Mouse (Mus musculus) frontal cortex, adult 2 months (tissue): ENCODE measurements at regions not wholly inside any gene's neighbourhood (a gene's known extent, or its start where the extent isn't known, plus 50 kb on each side); places are given as distances from the start of the nearest gene placed in this dataset.

Experiments
- DNase-seq, 2 experiments: peaks; one replicate each; pipeline ENCODE4 v3.0.0; 2022; ENCODE audit warnings: low spot score in 1 of 2; ENCODE audit errors: extremely low spot score in 1 of 2

- no peak for DNase-seq
Measured at GRCm38 (mm10) chr8:34505829-34506555, 394.5 kb upstream of the Gm10131 start.

- no peak for DNase-seq
Measured at GRCm38 (mm10) chr8:34505102-34505501, 393.6 kb upstream of the Gm10131 start.

- DNase-seq: no peak
Measured at GRCm38 (mm10) chr8:34502606-34503162, 391.1 kb upstream of the Gm10131 start.

GRCm38 (mm10) chr8:34499196-34499595, 387.7 kb upstream of the Gm10131 start:
- DNase-seq: peak in 1 of 2 experiments; percentile 64

GRCm38 (mm10) chr8:34496751-34497150, 385.2 kb upstream of the Gm10131 start:
- no peak for DNase-seq

GRCm38 (mm10) chr8:34495974-34496373, 384.4 kb upstream of the Gm10131 start:
- no peak for DNase-seq

GRCm38 (mm10) chr8:34488746-34489400, 377.3 kb upstream of the Gm10131 start:
- no peak for DNase-seq

- DNase-seq: no peak
Measured at GRCm38 (mm10) chr8:34486433-34487096, 375.0 kb upstream of the Gm10131 start.

GRCm38 (mm10) chr8:34485905-34486304, 374.4 kb upstream of the Gm10131 start:
- DNase-seq: no peak

GRCm38 (mm10) chr8:34485346-34485745, 373.8 kb upstream of the Gm10131 start:
- no peak for DNase-seq

- peak; percentile 26 to 94 for DNase-seq
Measured at GRCm38 (mm10) chr8:34484551-34485335, 373.2 kb upstream of the Gm10131 start.

GRCm38 (mm10) chr8:34483212-34483611, 371.7 kb upstream of the Gm10131 start:
- no peak for DNase-seq

- no peak for DNase-seq
Measured at GRCm38 (mm10) chr8:34482676-34483075, 371.1 kb upstream of the Gm10131 start.

- peak; percentile 69 to 75 for DNase-seq
Measured at GRCm38 (mm10) chr8:34480496-34480895, 369.0 kb upstream of the Gm10131 start.

- DNase-seq: no peak
Measured at GRCm38 (mm10) chr8:34478891-34479290, 367.4 kb upstream of the Gm10131 start.

- no peak for DNase-seq
Measured at GRCm38 (mm10) chr8:34478465-34478864, 366.9 kb upstream of the Gm10131 start.

- no peak for DNase-seq
Measured at GRCm38 (mm10) chr8:34476146-34476820, 364.7 kb upstream of the Gm10131 start.

GRCm38 (mm10) chr8:34474593-34474992, 363.1 kb upstream of the Gm10131 start:
- peak in 1 of 2 experiments; percentile 26 for DNase-seq

- no peak for DNase-seq
Measured at GRCm38 (mm10) chr8:34473769-34474168, 362.2 kb upstream of the Gm10131 start.

- no peak for DNase-seq
Measured at GRCm38 (mm10) chr8:34473301-34473700, 361.8 kb upstream of the Gm10131 start.
